Mouse (Mus musculus) heart, embryonic 11.5 days (tissue): ENCODE results near the gene Snx8. TPM values are rescaled to one million over a fixed set of nuclear protein-coding genes. Genes with fewer than 3 reads are reported as not detected.
A peak's percentile ranks its signal among the peaks of the same experiment; 100 is the strongest.

Source experiments
- ATAC-seq: fragments of 200-750 bp; cut with Nextera tagmentation; replicated peaks from 2 replicates; pipeline ENCODE4 v1.8.0; 2017; ENCODE audit warnings: moderate library complexity; ENCODE audit not compliant: insufficient number of reproducible peaks, low FRiP score, low TSS enrichment
- H3K27ac ChIP-seq: fragments of 300-500 bp; sonication (generic); 2 replicates; pipeline ENCODE4 v1.5.1; 2014; ENCODE audit warnings: mild to moderate bottlenecking, low read depth, low read length
- H3K27me3 ChIP-seq: fragments of 300-500 bp; sonication (generic); 2 replicates; pipeline ENCODE4 v1.6.1; 2014; ENCODE audit warnings: mild to moderate bottlenecking, low read length, mixed read lengths; ENCODE audit not compliant: control insufficient read depth, insufficient read depth
- H3K36me3 ChIP-seq: fragments of 300-500 bp; sonication (generic); 2 replicates; pipeline ENCODE4 v1.6.1; 2014; ENCODE audit warnings: mild to moderate bottlenecking, low read length, moderate library complexity, mixed read lengths; ENCODE audit not compliant: control insufficient read depth, insufficient read depth
- H3K4me1 ChIP-seq: fragments of 300-500 bp; sonication (generic); 2 replicates; pipeline ENCODE4 v1.6.1; 2014; ENCODE audit warnings: low read length; ENCODE audit not compliant: control insufficient read depth, insufficient read depth
- H3K4me2 ChIP-seq: fragments of 300-500 bp; sonication (generic); 2 replicates; pipeline ENCODE4 v1.6.1; 2014; ENCODE audit warnings: mild to moderate bottlenecking, moderate library complexity
- H3K4me3 ChIP-seq: fragments of 300-500 bp; sonication (generic); 2 replicates; pipeline ENCODE4 v1.5.1; 2014; ENCODE audit warnings: low read depth, low read length
- H3K9ac ChIP-seq: fragments of 300-500 bp; sonication (generic); 2 replicates; pipeline ENCODE4 v1.6.1; 2014; ENCODE audit warnings: mild to moderate bottlenecking, low read depth, low read length, moderate library complexity
- H3K9me3 ChIP-seq: fragments of 300-500 bp; sonication (generic); replicated peaks from 2 replicates; pipeline ENCODE4 v1.6.1; 2016; ENCODE audit warnings: low read length; ENCODE audit not compliant: control insufficient read depth
- WGBS: fragments of 180-500 bp; shearing (Covaris S2); extraction: QIAGEN DNeasy Blood & Tissue Kit; methylation state at CpG from one replicate; pipeline ENCODE4 v1.1.7; 2014; ENCODE audit not compliant: insufficient replicate concordance; 5-methylcytosine and 5-hydroxymethylcytosine counted together
- polyA plus RNA-seq: library from polyadenylated mRNA; unstranded; fragments of >200 nt; fragmentation: Nextera tagmentation; extraction: Ambion mirVana; gene quantifications from 2 replicates; pipeline ENCODE4 v1.2.1, GENCODE M21; 2014

The Snx8 gene
- polyA plus RNA-seq, 1 experiment from 2014 or later = 8.8 TPM

DNA sequence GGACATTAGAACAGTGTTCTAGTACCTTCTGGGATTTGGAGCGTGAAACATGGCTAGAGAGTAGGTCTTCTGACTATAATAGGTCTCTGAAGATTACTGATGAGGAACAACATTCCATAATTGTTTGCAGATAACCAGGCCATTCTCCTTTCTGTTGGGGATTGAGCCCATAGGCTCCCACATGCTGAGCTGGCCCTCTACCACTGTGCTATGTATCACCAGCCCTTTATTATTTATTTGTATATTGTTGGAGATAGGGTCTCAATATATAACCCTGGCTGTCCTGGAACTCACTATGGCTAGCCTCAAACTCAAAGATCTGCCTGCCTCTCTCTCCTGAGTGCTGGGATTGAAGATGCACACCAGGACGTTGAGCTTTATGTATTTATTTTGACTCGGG lies 585 bp upstream of the Snx8 start:
- H3K4me3 ChIP-seq = peak overlapping the region; percentile 76
- peaks cover 13% of the 10 kb centered on the region for H3K4me1 ChIP-seq
- peak overlapping the region; percentile 98 for H3K4me2 ChIP-seq
- WGBS = 53% methylated on average over 3 of the region's 3 CpGs
- H3K27ac ChIP-seq = no peak overlapping the region
- ATAC-seq = 0 out of 2 replicates have a peak, but pooled peaks have one; percentile 1
- H3K9ac ChIP-seq = peak overlapping the region; percentile 23; the same call in 1 of the 2 replicates
- no peaks in the 10 kb centered on the region for H3K36me3 ChIP-seq
- H3K9me3 ChIP-seq = no peaks in the 10 kb centered on the region
- H3K27me3 ChIP-seq = no peaks in the 10 kb centered on the region

DNA sequence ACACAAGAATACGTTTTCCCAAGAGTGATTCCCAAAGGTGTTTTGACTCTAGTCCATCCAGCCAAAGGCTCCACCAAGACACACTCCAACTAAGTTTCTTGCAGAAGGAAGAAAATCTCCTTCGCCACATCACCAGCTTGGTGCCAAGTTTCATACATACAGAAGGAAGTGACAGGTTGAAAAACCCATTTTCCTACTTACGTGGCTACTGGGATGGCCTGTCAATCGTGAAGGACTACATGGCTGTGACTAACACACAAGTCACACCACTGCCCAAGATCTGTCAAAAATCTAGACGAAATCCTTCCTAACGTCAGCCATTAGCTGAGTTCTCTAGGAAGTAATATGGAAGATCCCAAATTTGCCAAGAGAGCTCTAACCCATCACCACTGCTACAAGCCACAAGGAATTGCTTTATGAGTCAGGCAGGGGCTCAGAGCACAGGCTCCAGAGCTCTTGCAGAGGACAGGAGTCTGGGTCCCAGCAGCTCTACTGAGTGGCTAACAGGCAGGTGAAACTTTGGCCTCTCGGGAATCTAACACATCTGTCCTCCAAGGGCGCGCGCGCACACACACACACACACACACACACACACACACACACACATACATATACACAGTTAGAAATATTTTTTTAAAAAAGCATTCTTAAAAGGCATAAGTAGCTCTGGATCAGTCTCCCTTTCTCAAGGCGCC lies 1.1 kb downstream of the Snx8 start:
- no peak overlapping the region for H3K27ac ChIP-seq
- H3K4me1 ChIP-seq = peaks cover 23% of the 10 kb centered on the region
- ATAC-seq = no peak
- no peaks in the 10 kb centered on the region for H3K27me3 ChIP-seq
- 68% methylated on average over 12 of the region's 12 CpGs for WGBS
- H3K36me3 ChIP-seq = no peaks in the 10 kb centered on the region
- H3K9ac ChIP-seq = peak overlapping the region; percentile 78
- H3K4me2 ChIP-seq = peak overlapping the region; percentile 98
- H3K4me3 ChIP-seq = peak overlapping the region; percentile 76
- H3K9me3 ChIP-seq = no peaks in the 10 kb centered on the region

DNA sequence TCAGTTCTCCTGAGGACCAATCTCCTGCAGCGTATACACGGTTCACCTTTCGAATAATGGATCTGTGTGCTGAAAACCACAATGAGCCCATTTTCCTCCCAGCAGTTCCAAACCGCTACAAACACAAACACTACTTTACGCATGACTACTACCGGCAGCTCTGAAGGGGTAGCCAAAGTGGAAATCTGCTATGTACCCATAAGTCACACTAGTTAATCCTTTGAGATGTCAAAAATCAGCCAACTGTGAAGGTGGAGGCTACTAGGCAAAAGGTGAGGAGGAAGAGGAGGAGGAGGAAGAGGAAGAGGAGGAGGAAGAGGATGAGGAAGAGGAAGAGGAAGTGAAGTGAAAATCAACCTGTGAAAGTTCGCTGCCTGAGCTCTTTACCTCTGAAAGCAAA lies 1.8 kb downstream of the Snx8 start:
- H3K27me3 ChIP-seq = no peaks in the 10 kb centered on the region
- H3K27ac ChIP-seq = no peak overlapping the region
- no peak overlapping the region for H3K4me3 ChIP-seq
- no peaks in the 10 kb centered on the region for H3K36me3 ChIP-seq
- H3K4me2 ChIP-seq = no peak overlapping the region
- H3K9me3 ChIP-seq = no peaks in the 10 kb centered on the region
- no peak for ATAC-seq
- no peak overlapping the region for H3K9ac ChIP-seq
- peaks cover 23% of the 10 kb centered on the region for H3K4me1 ChIP-seq
- 90% methylated on average over 7 of the region's 7 CpGs for WGBS

- Histone ChIP-seq H3K4me3 (no peak overlapping the region), H3K36me3 (no peaks in the 10 kb centered on the region), H3K4me2 (no peak overlapping the region), H3K4me1 (peaks cover 24% of the 10 kb centered on the region), H3K27ac (peak overlapping the region; percentile 73; the same call in 1 of the 2 replicates), H3K27me3 (no peaks in the 10 kb centered on the region), H3K9me3 (no peaks in the 10 kb centered on the region), H3K9ac (no peak overlapping the region)
- ATAC-seq = no peak
- WGBS = 89% methylated on average over 1 of the region's 1 CpGs
Observed at GRCm38 (mm10) chr5:140384462-140384861, 4.6 kb downstream of the Snx8 start.

- 16% methylated on average over 7 of the region's 7 CpGs for WGBS
- Histone ChIP-seq H3K9me3 (no peaks in the 10 kb centered on the region), H3K27ac (peak overlapping the region; percentile 73), H3K27me3 (no peaks in the 10 kb centered on the region), H3K9ac (peak overlapping the region; percentile 57), H3K36me3 (no peaks in the 10 kb centered on the region), H3K4me3 (0 out of 2 replicates have a peak overlapping the region, but pooled peaks have one; percentile 1), H3K4me2 (peak overlapping the region; percentile 47), H3K4me1 (peaks cover 26% of the 10 kb centered on the region)
- no peak for ATAC-seq
Observed at GRCm38 (mm10) chr5:140383559-140383958, 5.5 kb downstream of the Snx8 start.

- Histone ChIP-seq H3K27me3 (no peaks in the 10 kb centered on the region), H3K4me2 (no peak overlapping the region), H3K27ac (no peak overlapping the region), H3K4me1 (peaks cover 17% of the 10 kb centered on the region), H3K4me3 (no peak overlapping the region), H3K36me3 (no peaks in the 10 kb centered on the region), H3K9ac (no peak overlapping the region), H3K9me3 (no peaks in the 10 kb centered on the region)
- 89% methylated on average over 6 of the region's 6 CpGs for WGBS
- no peak for ATAC-seq
Observed at GRCm38 (mm10) chr5:140382688-140383087, 6.4 kb downstream of the Snx8 start.

DNA sequence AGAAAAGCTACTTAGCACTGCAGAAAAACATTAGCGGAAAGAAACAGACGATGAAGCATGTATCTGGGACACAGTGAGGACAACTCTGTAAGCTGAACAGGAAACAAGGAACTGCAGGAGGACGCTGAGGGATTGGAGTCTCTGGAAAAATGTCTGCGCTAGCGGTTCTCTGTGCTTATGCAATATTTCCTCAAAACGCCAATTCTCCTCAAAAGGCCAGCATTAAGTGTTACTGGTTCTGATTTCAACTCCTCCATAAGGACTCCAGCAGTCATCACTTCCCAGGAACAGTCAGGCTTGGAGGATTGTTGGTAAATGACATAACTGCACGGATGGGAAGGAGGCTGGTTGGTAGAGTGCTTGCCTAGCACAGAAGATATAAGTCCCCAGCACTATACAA lies 7.9 kb downstream of the Snx8 start:
- no peaks in the 10 kb centered on the region for H3K27me3 ChIP-seq
- H3K27ac ChIP-seq = no peak overlapping the region
- H3K36me3 ChIP-seq = no peaks in the 10 kb centered on the region
- no peak for ATAC-seq
- H3K4me2 ChIP-seq = no peak overlapping the region
- H3K9ac ChIP-seq = no peak overlapping the region
- 83% methylated on average over 7 of the region's 7 CpGs for WGBS
- H3K9me3 ChIP-seq = no peaks in the 10 kb centered on the region
- no peak overlapping the region for H3K4me3 ChIP-seq
- peaks cover 14% of the 10 kb centered on the region for H3K4me1 ChIP-seq

- H3K4me3 ChIP-seq = no peak overlapping the region
- no peak for ATAC-seq
- no peaks in the 10 kb centered on the region for H3K36me3 ChIP-seq
- no peak overlapping the region for H3K4me2 ChIP-seq
- H3K27ac ChIP-seq = no peak overlapping the region
- H3K4me1 ChIP-seq = peaks cover 13% of the 10 kb centered on the region
- no peaks in the 10 kb centered on the region for H3K9me3 ChIP-seq
- no peaks in the 10 kb centered on the region for H3K27me3 ChIP-seq
- 63% methylated on average over 6 of the region's 6 CpGs for WGBS
- H3K9ac ChIP-seq = no peak overlapping the region
Observed at GRCm38 (mm10) chr5:140379299-140379698, 9.8 kb downstream of the Snx8 start.
